ENCODE assay signal across 6 mouse cellular contexts in the genomic region with DNA sequence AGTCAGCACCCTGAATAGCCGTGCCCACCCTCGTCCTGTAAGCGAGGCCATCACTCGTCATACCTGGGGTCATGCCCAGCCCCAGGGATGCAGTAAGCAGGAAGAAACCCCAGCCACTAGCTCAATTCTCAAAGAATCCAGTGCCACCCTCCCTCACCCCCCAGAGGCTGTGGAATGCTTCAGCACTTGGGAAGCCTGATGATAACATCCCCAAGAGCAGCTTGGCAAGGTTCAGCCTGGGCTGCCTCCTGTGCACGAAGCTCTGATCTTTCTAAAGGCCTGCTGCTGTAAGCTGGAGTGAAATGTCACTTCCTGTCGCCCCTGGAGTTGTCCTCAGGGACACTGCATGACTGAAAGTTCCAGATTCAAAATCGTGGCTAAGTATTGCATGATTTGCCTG.
"Had no signal": no experiment of that assay in that cellular context is flagged by ENCODE, and none has a peak within 500 bp of the region (broad histone marks: within the 10 kb centered on the region; RNA-seq: fewer than 3 reads in every experiment).

No protein-coding gene starts in this region.

- H3K4me3 ChIP-seq: limb, embryonic 13.5 days; midbrain, embryonic 13.5 days had no signal

- H3K9ac ChIP-seq: limb, embryonic 13.5 days; liver, embryonic 14.5 days; midbrain, embryonic 13.5 days had no signal

- H3K27ac ChIP-seq: kidney, postnatal 0 days; limb, embryonic 13.5 days; liver, embryonic 14.5 days; midbrain, embryonic 13.5 days had no signal

- H3K9me3 ChIP-seq: limb, embryonic 13.5 days; midbrain, embryonic 13.5 days had no signal

- H3K27me3 ChIP-seq: limb, embryonic 13.5 days; midbrain, embryonic 13.5 days had no signal

- DNase-seq: thymus, adult 18-20 months; thymus, postnatal 14 days had no signal

- ATAC-seq: midbrain, embryonic 13.5 days had no signal

- H3K4me2 ChIP-seq: limb, embryonic 13.5 days; midbrain, embryonic 13.5 days had no signal

- H3K36me3 ChIP-seq: limb, embryonic 13.5 days; midbrain, embryonic 13.5 days had no signal
